Mouse (Mus musculus) embryonic fibroblast, embryonic 13.5 days (primary cell): ENCODE measurements around the gene Pcbp4. TPM values are rescaled to one million over a fixed set of nuclear protein-coding genes. Genes with fewer than 3 reads are reported as not detected.
A peak's percentile ranks its signal among the peaks of the same experiment; 100 is the strongest.
"Not testable (repeated sequence)": the region's sequence is repeated elsewhere in the genome, so short reads cannot be mapped to it uniquely, and the experiment has no call there.

Experiments
- H3K27ac ChIP-seq: 2 replicates; pipeline ENCODE4 v1.5.1; 2012; ENCODE audit warnings: low read length, control low read depth, inconsistent platforms; ENCODE audit not compliant: insufficient read depth
- H3K4me1 ChIP-seq: 2 replicates; pipeline ENCODE4 v1.6.1; 2011; ENCODE audit warnings: low read length; ENCODE audit not compliant: control insufficient read depth, insufficient read depth
- H3K4me3 ChIP-seq: 2 replicates; pipeline ENCODE4 v1.5.1; 2011; ENCODE audit warnings: mild to moderate bottlenecking, control low read depth, low read length; ENCODE audit not compliant: insufficient read depth
- CTCF ChIP-seq: IDR thresholded peaks from 2 replicates; pipeline ENCODE4 v1.5.1; 2011; ENCODE audit warnings: mild to moderate bottlenecking, control low read depth, low read length, moderate library complexity, borderline replicate concordance; ENCODE audit not compliant: insufficient read depth
- POLR2A ChIP-seq: IDR thresholded peaks from 2 replicates; pipeline ENCODE4 v1.6.1; 2011; ENCODE audit warnings: low read depth, mild to moderate bottlenecking, control low read depth, low read length, moderate library complexity
- polyA plus RNA-seq: library from polyadenylated mRNA; stranded (reverse); fragments of >200 nt; gene quantifications from 2 replicates; pipeline ENCODE4 v1.2.4, GENCODE M21; 2011; ENCODE audit warnings: low read depth; ENCODE audit not compliant: missing spikeins, insufficient read length

Pcbp4 gene
- polyA plus RNA-seq, 1 experiment, result 119 TPM

- Histone ChIP-seq H3K4me3 (peak overlapping the region; percentile 99), H3K4me1 (0 out of 2 replicates have a peak, but pooled peaks cover 3% of the 10 kb centered on the region), H3K27ac (no peak overlapping the region)
- TF ChIP-seq CTCF (no peak), POLR2A (no peak)
Measured at GRCm38 (mm10) chr9:106477649-106478048, 24.6 kb downstream of the Pcbp4 start.

GRCm38 (mm10) chr9:106478101-106478500, 25.0 kb downstream of the Pcbp4 start:
- H3K27ac ChIP-seq, result no peak overlapping the region
- H3K4me3 ChIP-seq, result peak overlapping the region; percentile 99
- TF ChIP-seq CTCF (no peak), POLR2A (no peak)
- H3K4me1 ChIP-seq, result 0 out of 2 replicates have a peak, but pooled peaks cover 3% of the 10 kb centered on the region

GRCm38 (mm10) chr9:106480541-106480940, 27.4 kb downstream of the Pcbp4 start:
- H3K27ac ChIP-seq, result no peak overlapping the region
- TF ChIP-seq POLR2A (no peak), CTCF (no peak)
- H3K4me1 ChIP-seq, result 0 out of 2 replicates have a peak, but pooled peaks cover 3% of the 10 kb centered on the region
- H3K4me3 ChIP-seq, result no peak overlapping the region

- Histone ChIP-seq H3K4me3 (no peak overlapping the region), H3K27ac (no peak overlapping the region), H3K4me1 (0 out of 2 replicates have a peak, but pooled peaks cover 3% of the 10 kb centered on the region)
- no peak for TF ChIP-seq POLR2A
- TF ChIP-seq CTCF, result no peak
Measured at GRCm38 (mm10) chr9:106481075-106481474, 28.0 kb downstream of the Pcbp4 start.

GRCm38 (mm10) chr9:106481676-106482075, 28.6 kb downstream of the Pcbp4 start:
- TF ChIP-seq CTCF (no peak), POLR2A (no peak)
- Histone ChIP-seq H3K27ac (no peak overlapping the region), H3K4me3 (no peak overlapping the region), H3K4me1 (0 out of 2 replicates have a peak, but pooled peaks cover 3% of the 10 kb centered on the region)

GRCm38 (mm10) chr9:106482578-106483115, 29.6 kb downstream of the Pcbp4 start:
- Histone ChIP-seq H3K4me3 (no peak overlapping the region), H3K27ac (no peak overlapping the region), H3K4me1 (0 out of 2 replicates have a peak, but pooled peaks cover 3% of the 10 kb centered on the region)
- TF ChIP-seq CTCF (no peak), POLR2A (no peak)

- Histone ChIP-seq H3K27ac (no peak overlapping the region), H3K4me1 (0 out of 2 replicates have a peak, but pooled peaks cover 1% of the 10 kb centered on the region), H3K4me3 (no peak overlapping the region)
- TF ChIP-seq CTCF (no peak), POLR2A (no peak)
Measured at GRCm38 (mm10) chr9:106483136-106483535, 30.0 kb downstream of the Pcbp4 start.

- H3K27ac ChIP-seq, result no peak overlapping the region
- H3K4me3 ChIP-seq, result no peak overlapping the region
- no peak for TF ChIP-seq CTCF
- no peak for TF ChIP-seq POLR2A
- H3K4me1 ChIP-seq, result no peaks in the 10 kb centered on the region
Measured at GRCm38 (mm10) chr9:106483606-106484005, 30.5 kb downstream of the Pcbp4 start.

GRCm38 (mm10) chr9:106485076-106485475, 32.0 kb downstream of the Pcbp4 start:
- no peak overlapping the region for H3K4me3 ChIP-seq

GRCm38 (mm10) chr9:106487602-106488001, 34.5 kb downstream of the Pcbp4 start:
- H3K27ac ChIP-seq, H3K4me3 ChIP-seq, H3K4me1 ChIP-seq: not testable (repeated sequence)

More at GRCm38 (mm10) chr9:106485076-106485475, 32.0 kb downstream of the Pcbp4 start:
- TF ChIP-seq POLR2A, result no peak
- TF ChIP-seq CTCF, result no peak
- Histone ChIP-seq H3K4me1 (no peaks in the 10 kb centered on the region), H3K27ac (no peak overlapping the region)
